Mouse (Mus musculus) midbrain, embryonic 10.5 days (tissue): ENCODE data around the gene H2-M10.6. TPM values are rescaled to one million over a fixed set of nuclear protein-coding genes. Genes with fewer than 3 reads are reported as not detected.

Experiments used
- DNase-seq: peaks from one replicate; pipeline ENCODE4 v3.0.0-alpha.2; 2017; ENCODE audit warnings: low spot score
- H3K27ac ChIP-seq: fragments of 300-500 bp; sonication (generic); replicated peaks from 2 replicates; pipeline ENCODE4 v1.5.1; 2016; ENCODE audit warnings: mild to moderate bottlenecking
- H3K27me3 ChIP-seq: fragments of 300-500 bp; sonication (generic); 2 replicates; pipeline ENCODE4 v1.6.1; 2016; ENCODE audit warnings: low read depth, mild to moderate bottlenecking; ENCODE audit not compliant: poor library complexity, severe bottlenecking
- H3K36me3 ChIP-seq: fragments of 300-500 bp; sonication (generic); 2 replicates; pipeline ENCODE4 v1.6.1; 2016; ENCODE audit warnings: mild to moderate bottlenecking, moderate library complexity
- H3K4me1 ChIP-seq: fragments of 300-500 bp; sonication (generic); 2 replicates; pipeline ENCODE4 v1.6.1; 2016
- H3K4me3 ChIP-seq: fragments of 300-500 bp; sonication (generic); 2 replicates; pipeline ENCODE4 v1.5.1; 2016; ENCODE audit warnings: mild to moderate bottlenecking, moderate library complexity
- H3K9me3 ChIP-seq: fragments of 300-500 bp; sonication (generic); replicated peaks from 2 replicates; pipeline ENCODE4 v1.6.1; 2016; ENCODE audit warnings: mild to moderate bottlenecking
- WGBS: fragments of 180-500 bp; shearing (Covaris S2); methylation state at CpG from one replicate; pipeline ENCODE4 v1.1.7; 2016; 5-methylcytosine and 5-hydroxymethylcytosine counted together
- polyA plus RNA-seq: library from polyadenylated mRNA; unstranded; fragments of >200 nt; fragmentation: Nextera tagmentation; extraction: Ambion mirVana; gene quantifications from 2 replicates; pipeline ENCODE4 v1.2.1, GENCODE M21; 2016

H2-M10.6 gene
- polyA plus RNA-seq, 1 experiment from 2014 or later = not detected

DNA sequence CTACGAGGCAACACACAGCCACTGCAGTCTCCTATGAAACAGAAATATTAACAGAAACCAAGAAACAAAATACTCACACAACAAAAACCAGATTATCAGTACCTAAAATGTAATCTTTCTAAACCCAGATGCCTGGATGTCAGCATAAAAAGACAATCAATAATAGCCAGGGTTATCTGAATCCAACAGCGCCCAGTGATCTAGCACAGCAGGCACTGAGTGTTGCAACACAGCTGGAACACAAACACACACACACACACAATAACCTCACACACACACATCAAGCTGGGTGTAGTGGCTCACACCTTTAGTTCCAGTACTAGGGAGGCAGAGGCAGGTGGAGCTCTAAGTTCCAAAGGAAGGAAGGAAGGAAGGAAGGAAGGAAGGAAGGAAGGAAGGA lies 16.5 kb downstream of the H2-M10.6 start:
- Histone ChIP-seq H3K9me3 (no peaks in the 10 kb centered on the region), H3K4me1 (no peaks in the 10 kb centered on the region), H3K36me3 (no peaks in the 10 kb centered on the region), H3K4me3 (no peak overlapping the region), H3K27ac (no peak overlapping the region), H3K27me3 (no peaks in the 10 kb centered on the region)
- 92% methylated on average over 2 of the region's 2 CpGs for WGBS
- DNase-seq = no peak

DNA sequence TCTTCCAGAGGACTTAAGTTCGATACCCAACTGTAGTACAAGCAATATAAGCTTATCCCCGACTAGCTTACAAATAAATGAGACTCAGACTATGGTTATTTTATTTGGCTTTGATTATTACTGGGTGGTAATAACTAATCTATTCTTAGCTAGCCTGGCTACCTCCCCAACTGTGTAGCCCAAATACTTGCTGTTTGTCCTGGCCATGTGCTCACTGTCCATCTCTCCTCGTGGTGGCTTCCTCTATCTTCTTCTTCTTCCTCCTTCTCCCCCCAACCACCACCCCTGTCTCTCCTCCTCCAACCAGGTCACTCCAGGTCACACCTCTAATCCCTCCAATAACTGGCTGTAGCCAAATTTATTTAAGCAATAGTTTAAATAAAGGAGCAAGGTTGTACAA lies 18.5 kb downstream of the H2-M10.6 start:
- Histone ChIP-seq H3K27me3 (no peaks in the 10 kb centered on the region), H3K36me3 (no peaks in the 10 kb centered on the region), H3K27ac (no peak overlapping the region), H3K9me3 (no peaks in the 10 kb centered on the region), H3K4me3 (no peak overlapping the region), H3K4me1 (no peaks in the 10 kb centered on the region)
- WGBS = 84% methylated on average over 3 of the region's 3 CpGs
- no peak for DNase-seq

DNA sequence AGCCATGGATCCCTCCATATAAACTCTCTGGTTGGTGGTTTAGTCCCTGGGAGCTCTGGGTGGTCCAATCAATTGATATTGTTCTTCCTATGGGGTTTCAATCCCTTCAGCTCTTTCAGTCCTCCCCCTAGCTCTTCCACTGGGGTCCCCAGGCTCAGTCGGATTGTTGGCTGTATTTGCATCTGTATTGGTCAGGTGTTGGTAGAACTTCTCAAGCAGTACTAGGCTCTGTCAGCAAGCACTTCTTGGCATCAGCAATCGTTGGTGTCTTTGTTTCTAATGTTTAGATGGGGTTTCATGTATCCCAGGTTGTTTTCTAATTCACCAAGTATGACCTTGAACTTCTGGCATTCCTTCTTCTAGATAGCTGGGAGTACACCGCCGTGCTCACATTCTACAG lies 20.7 kb downstream of the H2-M10.6 start:
- H3K36me3 ChIP-seq = no peaks in the 10 kb centered on the region
- no peak for DNase-seq
- 61% methylated on average over 4 of the region's 4 CpGs for WGBS
- no peaks in the 10 kb centered on the region for H3K9me3 ChIP-seq
- no peaks in the 10 kb centered on the region for H3K27me3 ChIP-seq
- H3K27ac ChIP-seq = no peak overlapping the region
- no peak overlapping the region for H3K4me3 ChIP-seq
- H3K4me1 ChIP-seq = peaks cover 11% of the 10 kb centered on the region

DNA sequence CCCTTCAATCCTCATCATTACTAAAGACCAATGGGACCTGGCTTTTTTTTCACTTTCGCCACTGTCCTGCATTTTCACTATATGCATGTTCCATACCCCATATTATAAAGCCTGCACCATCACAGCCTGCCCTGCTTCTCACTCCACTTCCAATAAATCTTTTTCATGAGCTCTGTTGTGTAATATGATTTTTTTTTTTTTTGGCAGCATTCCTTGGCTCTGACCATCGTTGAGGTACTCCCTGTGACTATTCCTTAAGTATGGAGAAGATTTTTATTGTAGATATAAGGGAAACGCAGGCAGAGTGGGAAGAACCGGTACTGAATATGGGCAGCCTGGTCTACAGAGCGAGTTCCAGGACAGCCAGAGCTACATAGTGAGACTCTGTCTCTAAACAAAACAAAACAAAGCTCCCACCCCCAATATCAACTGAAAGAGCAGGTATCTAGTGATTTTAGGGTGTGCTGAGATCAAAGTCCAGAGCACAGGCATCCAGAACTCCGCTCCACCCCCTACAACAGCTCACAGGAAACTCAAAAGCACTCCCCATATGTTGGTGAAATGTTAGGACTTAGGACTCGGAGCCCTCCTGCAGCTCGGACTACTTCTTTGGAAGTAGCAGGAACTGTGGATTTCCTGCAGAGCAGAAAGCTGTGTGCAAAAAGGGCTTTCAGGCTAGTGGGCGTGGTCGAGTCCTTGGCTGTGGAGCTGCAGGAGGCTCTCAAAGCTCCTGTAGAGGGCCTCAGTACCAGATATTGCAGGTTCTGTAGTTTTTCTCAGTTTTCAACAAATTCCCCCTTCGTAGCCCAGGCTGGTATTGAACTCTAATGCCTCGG lies 23.8 kb downstream of the H2-M10.6 start:
- WGBS = 32% methylated on average over 12 of the region's 12 CpGs
- Histone ChIP-seq H3K36me3 (0 out of 2 replicates have a peak, but pooled peaks cover 4% of the 10 kb centered on the region), H3K4me1 (peaks cover 16% of the 10 kb centered on the region), H3K27ac (peak overlapping the region; percentile 95; the same call in 1 of the 2 replicates), H3K4me3 (peak overlapping the region; percentile 76), H3K9me3 (no peaks in the 10 kb centered on the region), H3K27me3 (no peaks in the 10 kb centered on the region)
- peak; percentile 52 for DNase-seq

DNA sequence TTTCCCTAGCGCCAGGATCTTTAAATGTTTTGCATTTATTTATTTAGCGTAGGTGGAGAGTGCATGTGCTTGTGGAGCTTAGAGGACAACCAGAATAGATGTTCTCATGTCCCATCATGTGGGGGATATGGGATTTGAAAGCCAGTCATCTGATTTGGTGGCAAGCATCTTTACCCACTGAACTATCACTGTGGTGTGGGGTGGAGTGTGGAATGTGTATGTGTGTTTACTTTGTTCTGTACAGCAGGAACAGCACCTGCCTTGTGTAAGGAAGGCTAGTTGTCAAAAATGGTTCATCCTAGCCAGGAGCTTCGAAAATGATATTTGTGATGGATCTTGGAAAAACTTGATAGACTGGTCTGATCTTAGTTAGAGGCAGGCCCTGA lies 24.4 kb downstream of the H2-M10.6 start:
- H3K4me1 ChIP-seq = peaks cover 16% of the 10 kb centered on the region
- no peaks in the 10 kb centered on the region for H3K27me3 ChIP-seq
- peak overlapping the region; percentile 95 for H3K27ac ChIP-seq
- 24% methylated on average over 3 of the region's 3 CpGs for WGBS
- peak overlapping the region; percentile 76 for H3K4me3 ChIP-seq
- no peaks in the 10 kb centered on the region for H3K9me3 ChIP-seq
- H3K36me3 ChIP-seq = 0 out of 2 replicates have a peak, but pooled peaks cover 4% of the 10 kb centered on the region
- DNase-seq = no peak

DNA sequence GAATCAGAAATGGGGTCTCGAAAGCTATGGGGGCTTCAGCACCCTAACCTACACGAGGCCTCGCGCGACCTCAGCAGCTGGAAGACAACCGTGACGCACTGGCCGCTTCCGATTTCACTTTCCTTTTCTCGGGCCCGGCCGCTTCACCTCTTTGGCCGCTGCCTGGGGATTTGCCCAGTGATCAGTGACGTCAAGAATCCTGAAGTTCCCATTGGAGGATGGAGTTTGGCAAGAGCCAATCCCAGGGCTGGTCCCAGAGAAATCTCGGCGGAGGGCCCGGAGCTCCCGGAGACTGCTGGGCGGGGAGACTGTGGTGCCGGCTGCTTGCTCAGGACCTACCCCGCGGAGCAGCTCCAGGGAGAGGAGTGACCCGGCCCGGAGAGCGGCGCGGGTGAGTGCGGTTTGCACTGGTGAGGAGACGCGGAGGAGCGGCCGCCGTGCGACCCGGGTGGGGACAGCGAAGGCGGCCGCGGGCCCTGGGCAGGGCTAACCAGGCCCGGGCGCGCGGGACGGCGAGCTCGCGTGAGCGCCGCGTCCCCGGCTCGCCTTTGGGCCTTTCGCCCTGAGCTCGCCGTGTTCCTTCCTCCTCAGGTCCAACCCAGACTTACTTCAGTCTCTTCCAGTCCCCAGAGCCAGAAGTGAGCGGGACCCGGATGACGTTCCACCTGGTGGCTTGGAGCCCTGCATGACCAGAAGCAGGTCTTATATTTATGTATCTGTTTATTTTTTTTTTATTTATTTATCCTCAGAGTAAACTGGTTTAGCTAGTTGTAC lies 25.1 kb downstream of the H2-M10.6 start, which contains the start of gene Trim26:
Gene Trim26 (plus strand): TSS at position 261 of the 774 bp plus-strand sequence.
- Histone ChIP-seq H3K9me3 (no peaks in the 10 kb centered on the region), H3K36me3 (0 out of 2 replicates have a peak, but pooled peaks cover 4% of the 10 kb centered on the region), H3K4me1 (peaks cover 16% of the 10 kb centered on the region), H3K4me3 (peak within 1 kb of the TSS; percentile 76), H3K27ac (peak within 1 kb of the TSS; percentile 95), H3K27me3 (no peaks in the 10 kb centered on the region)
- peak; percentile 97 for DNase-seq
- WGBS = under 1% methylated on average over 58 of the region's 58 CpGs

DNA sequence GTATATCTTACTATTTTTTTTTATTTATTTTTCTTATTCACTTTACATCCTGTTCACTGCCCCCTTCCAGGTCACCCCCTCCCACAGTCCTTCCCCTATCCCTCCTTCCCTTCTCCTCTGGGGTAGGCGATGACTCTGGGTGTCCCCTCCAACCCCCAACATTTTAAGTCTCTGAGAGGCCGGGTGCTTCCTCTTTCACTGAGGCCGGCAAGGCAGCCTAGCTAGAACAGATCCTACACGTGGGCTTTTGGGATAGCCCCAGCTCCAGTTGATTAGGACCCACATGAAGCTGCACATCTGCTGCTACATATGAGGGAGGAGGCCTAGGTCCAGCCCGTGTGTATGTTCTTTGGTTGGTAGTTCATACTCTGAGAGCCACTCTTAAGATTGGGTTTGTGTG lies 27.0 kb downstream of the H2-M10.6 start:
- 84% methylated on average over 5 of the region's 5 CpGs for WGBS
- Histone ChIP-seq H3K36me3 (0 out of 2 replicates have a peak, but pooled peaks cover 4% of the 10 kb centered on the region), H3K27ac (no peak overlapping the region), H3K9me3 (no peaks in the 10 kb centered on the region), H3K4me1 (peaks cover 16% of the 10 kb centered on the region), H3K27me3 (no peaks in the 10 kb centered on the region), H3K4me3 (no peak overlapping the region)
- DNase-seq = no peak

DNA sequence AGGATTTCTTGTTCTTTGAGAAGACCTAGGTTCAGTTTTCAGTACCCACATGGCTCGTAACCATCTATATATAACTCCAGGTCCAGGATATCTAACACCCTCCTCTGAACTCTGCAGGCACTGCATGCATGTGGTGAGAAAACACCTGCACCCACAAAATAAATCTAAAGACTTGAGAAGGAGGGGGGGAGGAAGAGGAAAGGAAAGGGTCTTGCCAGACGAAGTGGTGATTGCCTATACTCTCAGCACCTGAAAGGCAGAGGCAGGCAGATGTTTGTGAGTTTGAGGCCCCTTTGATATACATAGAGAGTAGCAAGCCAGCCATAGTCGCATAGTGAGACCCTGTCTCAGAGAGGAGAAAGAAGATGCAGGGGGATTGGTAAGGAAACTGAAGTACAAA lies 28.0 kb downstream of the H2-M10.6 start:
- DNase-seq = no peak
- no peaks in the 10 kb centered on the region for H3K9me3 ChIP-seq
- H3K36me3 ChIP-seq = 0 out of 2 replicates have a peak, but pooled peaks cover 4% of the 10 kb centered on the region
- no peaks in the 10 kb centered on the region for H3K27me3 ChIP-seq
- H3K4me1 ChIP-seq = peaks cover 16% of the 10 kb centered on the region
- WGBS = 87% methylated on average over 3 of the region's 3 CpGs
- no peak overlapping the region for H3K27ac ChIP-seq
- no peak overlapping the region for H3K4me3 ChIP-seq

DNA sequence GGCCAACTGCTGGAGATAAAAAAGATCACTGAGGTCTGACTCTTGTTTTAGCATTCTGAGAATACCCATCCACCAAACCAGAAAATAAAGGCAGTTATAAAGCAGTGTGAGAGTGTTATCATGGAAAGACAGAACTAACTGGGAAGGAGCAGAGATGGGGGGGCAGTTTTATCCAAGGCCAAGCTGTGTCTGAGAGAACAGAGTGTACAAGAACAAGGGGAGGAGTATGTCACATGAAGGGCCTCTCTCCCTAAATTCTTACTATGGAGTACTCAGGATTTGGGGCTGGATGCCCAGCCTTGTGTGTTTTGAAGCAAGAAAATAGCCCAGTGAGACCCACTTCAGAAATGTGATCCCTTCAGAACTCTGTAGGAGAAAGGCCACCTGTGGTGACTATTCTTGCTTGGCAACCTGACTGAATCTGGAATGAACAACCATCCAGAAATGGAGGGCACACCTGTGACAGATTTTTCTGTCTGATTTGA lies 29.0 kb downstream of the H2-M10.6 start:
- H3K27me3 ChIP-seq = no peaks in the 10 kb centered on the region
- 0 out of 2 replicates have a peak, but pooled peaks cover 4% of the 10 kb centered on the region for H3K36me3 ChIP-seq
- peaks cover 14% of the 10 kb centered on the region for H3K4me1 ChIP-seq
- no peaks in the 10 kb centered on the region for H3K9me3 ChIP-seq
- no peak overlapping the region for H3K27ac ChIP-seq
- DNase-seq = no peak
- no peak overlapping the region for H3K4me3 ChIP-seq

DNA sequence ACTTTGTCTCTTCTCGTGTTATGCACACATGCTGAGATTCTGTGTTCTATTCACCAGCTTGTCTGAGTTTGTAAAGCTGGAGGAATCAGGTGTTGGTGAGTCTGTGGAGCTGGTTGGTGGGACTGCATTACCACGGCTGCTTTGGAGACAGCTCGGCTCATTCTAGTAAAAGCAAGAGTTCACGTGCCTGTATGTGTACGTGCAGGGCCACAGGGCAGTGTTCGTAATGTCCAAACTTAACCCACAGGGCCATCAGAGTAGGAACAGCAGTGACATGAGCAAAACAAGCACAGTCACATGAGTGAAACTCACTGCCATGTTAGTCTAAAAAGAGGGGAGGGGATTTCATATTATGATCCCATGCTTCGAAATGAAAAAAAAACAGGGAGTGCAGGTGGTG lies 31.7 kb downstream of the H2-M10.6 start:
- no peak overlapping the region for H3K27ac ChIP-seq
- no peaks in the 10 kb centered on the region for H3K9me3 ChIP-seq
- DNase-seq = no peak
- no peaks in the 10 kb centered on the region for H3K27me3 ChIP-seq
- 78% methylated on average over 7 of the region's 7 CpGs for WGBS
- no peak overlapping the region for H3K4me3 ChIP-seq
- no peaks in the 10 kb centered on the region for H3K4me1 ChIP-seq
- 0 out of 2 replicates have a peak, but pooled peaks cover 13% of the 10 kb centered on the region for H3K36me3 ChIP-seq

DNA sequence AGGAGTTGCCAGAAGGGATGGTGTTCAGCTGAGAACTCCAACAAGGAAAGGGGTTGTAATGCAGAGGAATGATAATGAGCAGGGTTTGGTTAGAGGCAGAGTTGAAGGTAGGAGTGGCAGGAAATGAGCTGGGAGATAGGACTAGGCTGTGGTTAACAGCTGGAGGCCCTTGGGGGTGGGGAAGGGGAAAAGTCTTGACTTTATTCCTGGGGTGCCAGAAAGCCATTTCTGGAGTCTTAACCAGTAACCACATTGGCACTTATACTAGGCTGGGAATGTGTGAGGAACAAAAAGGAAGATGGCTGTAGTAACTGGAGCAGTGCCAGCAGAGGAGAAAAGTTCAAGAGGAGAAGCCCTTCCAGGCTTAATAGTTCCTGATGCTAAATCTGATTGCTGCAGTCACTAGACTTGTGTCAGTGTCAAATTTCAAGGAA lies 32.3 kb downstream of the H2-M10.6 start:
- Histone ChIP-seq H3K27ac (no peak overlapping the region), H3K4me1 (no peaks in the 10 kb centered on the region), H3K4me3 (no peak overlapping the region), H3K36me3 (0 out of 2 replicates have a peak, but pooled peaks cover 13% of the 10 kb centered on the region), H3K9me3 (no peaks in the 10 kb centered on the region), H3K27me3 (no peaks in the 10 kb centered on the region)
- DNase-seq = no peak

DNA sequence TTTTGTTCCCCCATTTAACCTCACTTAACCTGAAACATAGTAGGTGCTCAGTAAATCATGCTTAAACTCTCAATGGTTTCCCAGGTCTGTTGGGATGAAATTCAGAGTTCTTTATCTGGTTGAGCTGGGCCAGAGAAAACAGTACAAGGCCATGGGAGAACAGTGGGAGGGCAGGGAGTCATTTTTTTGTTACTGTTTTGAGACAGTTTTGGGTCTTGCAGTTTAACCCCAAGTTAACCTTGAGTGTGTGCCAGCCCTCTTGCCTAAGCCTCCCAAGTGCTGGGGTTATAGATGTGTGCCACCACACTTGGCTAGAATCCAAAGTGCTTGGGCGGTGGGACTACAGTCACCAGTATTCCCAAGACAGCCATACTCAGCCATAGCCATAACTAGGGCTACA lies 32.8 kb downstream of the H2-M10.6 start:
- WGBS = 93% methylated on average over 1 of the region's 1 CpGs
- no peaks in the 10 kb centered on the region for H3K4me1 ChIP-seq
- H3K9me3 ChIP-seq = no peaks in the 10 kb centered on the region
- H3K4me3 ChIP-seq = no peak overlapping the region
- 0 out of 2 replicates have a peak, but pooled peaks cover 13% of the 10 kb centered on the region for H3K36me3 ChIP-seq
- no peak overlapping the region for H3K27ac ChIP-seq
- DNase-seq = no peak
- no peaks in the 10 kb centered on the region for H3K27me3 ChIP-seq
